Mouse (Mus musculus): ENCODE data around the gene Edem2.
"Not testable (repeated sequence)": the region's sequence is repeated elsewhere in the genome, so short reads cannot be mapped to it uniquely, and the experiment has no call there.

Gene Edem2

DNA sequence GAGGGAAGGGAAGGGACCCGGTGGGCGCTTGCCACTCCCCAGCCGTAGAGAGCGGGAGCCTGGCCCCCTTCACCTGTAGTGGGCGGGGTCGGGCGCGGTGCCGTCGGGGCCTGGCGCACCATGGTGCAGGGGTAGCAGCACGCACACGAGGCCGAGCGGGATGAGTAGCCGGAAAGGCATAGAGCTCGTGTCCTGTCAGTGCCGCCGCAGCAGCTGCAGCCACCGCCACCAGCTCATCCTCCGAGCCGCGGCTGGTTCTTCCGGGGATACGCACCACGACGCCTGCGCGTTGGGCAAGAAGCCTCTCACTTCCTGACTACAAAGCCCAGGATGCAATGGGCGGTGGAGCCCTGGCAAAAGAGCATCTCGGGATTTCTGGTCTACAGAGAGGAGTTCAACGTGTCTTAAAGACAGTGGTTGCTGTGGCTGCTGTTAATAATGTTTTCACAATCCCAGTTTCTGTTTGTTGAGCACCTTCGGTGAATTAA, at the start of gene Edem2:
Gene Edem2 (minus strand): TSS at position 318 of the 488 bp plus-strand sequence.
- peak; percentile 96 for DNase-seq

- no peak for DNase-seq
These were observed 49.8 kb upstream of the Edem2 start for GRCm38 (mm10) chr2:155779066-155779465.

DNA sequence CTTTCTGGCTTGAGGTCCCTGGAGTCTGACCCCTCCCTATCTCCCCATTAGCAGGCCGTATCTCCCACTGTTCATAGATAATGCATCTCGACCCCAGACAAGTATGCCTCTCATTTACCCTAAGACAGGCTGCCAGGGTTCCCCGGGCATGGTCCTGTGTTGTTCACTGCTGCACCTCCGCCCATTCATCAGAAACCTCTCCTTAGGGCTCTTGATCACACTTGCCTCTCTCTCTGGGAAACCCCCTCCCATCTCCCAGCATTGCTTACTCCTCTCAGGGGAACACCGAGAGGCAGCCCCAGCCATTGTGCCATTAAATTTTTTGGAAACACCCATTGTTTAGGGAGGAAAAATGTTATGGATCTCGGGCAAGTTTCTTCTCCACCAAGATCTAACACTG, 48.7 kb upstream of the Edem2 start:
- no peak for DNase-seq

DNA sequence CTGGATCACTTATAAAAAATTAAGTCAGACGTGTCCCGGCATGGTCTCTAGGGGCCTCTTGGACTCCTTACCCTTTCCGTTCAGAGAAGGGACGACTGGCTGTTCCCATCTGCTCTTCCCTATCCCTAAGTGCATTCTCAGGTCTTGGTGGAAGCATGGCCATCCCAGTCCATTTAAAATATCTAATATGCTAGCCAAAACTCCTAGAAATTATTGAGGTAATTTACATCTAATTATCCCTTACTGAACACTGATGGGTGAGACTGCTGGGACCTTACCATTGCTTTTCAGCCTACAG, 48.4 kb upstream of the Edem2 start:
- no peak for DNase-seq

DNA sequence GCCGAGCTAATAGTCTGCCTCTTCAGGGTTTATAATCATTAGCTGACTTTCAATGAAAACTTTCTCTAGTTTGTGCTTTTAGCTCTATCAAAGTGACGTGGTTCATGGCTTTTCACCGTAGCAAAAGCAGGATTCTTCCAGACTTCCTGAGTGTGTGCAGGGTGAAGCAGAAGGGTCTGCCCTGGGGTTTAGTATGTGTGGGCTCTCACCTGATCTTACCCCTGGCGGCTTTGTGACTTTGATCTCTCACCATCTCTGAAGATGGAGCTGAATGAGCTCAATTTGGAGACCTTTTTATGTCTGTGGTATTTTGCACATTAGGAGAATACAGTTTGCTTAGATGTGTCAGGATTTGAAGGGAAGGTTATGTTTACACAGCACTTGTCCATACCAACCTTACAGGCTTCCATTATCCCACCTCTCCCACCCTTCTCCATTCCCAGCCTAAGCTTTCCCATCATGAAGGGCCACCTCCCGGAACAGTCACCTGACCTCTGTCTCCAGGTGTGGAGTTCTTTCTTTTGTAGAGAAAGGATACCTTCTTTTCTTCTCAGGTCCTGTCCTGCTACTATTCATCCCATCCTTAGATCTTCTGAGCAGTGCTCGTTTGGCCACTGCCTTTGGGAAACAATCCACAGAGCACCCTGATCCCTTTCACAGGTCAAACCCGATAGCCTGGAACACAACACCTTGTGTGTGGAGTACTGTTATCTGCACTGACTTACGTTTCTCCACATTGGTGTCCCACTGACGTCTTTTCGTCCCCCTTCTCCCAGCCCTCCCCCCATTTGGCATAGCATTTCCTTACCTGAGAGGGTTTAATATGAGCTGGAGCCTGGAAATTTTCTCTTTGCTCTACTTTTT, 47.8 kb upstream of the Edem2 start:
- no peak for DNase-seq

DNA sequence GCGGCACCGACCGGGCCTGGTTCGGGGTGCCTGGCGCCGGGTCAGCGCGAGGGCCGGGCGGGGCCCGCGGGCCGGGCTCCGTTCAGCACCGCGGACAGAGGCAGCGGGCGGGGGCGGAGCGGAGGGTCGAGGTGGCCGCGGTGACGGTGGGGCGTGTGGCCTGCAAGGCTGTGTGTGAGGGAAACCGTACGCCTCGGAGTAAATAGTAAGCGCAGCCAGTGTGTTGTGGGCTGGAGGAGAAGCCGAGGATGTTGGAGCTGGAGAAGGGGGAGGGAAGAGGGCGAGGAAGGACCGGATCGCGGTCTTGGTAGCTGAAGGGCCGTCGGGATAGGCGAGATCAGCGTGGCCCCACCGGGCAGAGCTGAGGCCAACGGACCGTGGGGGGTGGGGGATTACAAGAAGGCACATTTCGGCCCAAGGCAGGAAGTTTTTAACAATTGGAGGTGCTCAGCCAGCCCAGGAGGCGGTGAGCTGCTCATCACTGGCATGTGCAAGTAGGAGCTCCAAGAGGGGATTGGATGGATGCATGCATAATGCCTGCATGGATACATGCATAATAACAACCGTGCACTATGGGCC, 46.5 kb upstream of the Edem2 start:
- DNase-seq, result peak; percentile 79

DNA sequence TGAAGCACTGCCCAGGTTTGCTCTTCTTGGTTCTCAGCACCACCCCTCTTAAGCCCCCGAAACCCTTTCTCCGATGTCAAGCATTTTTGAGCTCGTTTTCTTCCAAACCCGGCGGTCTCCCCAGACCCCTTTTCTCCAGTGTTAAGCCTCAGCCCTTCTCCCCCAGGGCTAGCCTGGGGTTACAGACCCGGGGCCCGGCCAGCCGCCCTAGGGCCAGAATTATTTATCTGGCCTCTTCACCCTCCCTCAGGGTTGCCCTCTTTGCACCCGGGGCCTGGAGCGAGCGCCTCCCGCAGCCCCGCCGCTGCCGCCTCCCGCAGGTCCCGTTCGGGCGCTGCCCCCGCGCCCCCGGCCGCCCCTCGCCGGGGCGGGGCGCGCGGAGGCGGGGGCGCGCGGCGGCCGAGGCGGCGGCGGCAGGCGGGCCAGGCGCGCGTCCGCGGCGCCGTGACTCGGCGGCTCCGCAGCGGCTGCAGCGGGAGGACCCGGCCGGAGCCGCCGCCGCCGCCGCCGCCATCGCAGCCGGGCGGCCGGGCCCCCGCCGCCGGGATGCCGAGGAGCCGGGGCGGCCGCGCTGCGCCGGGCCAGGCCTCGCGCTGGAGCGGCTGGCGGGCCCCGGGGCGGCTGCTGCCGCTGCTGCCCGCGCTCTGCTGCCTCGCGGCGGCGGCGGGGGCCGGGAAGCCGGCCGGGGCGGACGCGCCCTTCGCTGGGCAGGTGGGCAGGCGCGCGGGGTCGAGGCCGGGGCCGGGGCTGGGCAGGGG, 45.8 kb upstream of the Edem2 start, which contains the start of gene Mmp24:
Gene Mmp24 (plus strand): TSS at position 416 of the 758 bp plus-strand sequence.
- DNase-seq, result no peak

GRCm38 (mm10) chr2:155774261-155774926, 45.1 kb upstream of the Edem2 start:
- no peak for DNase-seq

GRCm38 (mm10) chr2:155773664-155774063, 44.4 kb upstream of the Edem2 start:
- DNase-seq, result no peak

DNA sequence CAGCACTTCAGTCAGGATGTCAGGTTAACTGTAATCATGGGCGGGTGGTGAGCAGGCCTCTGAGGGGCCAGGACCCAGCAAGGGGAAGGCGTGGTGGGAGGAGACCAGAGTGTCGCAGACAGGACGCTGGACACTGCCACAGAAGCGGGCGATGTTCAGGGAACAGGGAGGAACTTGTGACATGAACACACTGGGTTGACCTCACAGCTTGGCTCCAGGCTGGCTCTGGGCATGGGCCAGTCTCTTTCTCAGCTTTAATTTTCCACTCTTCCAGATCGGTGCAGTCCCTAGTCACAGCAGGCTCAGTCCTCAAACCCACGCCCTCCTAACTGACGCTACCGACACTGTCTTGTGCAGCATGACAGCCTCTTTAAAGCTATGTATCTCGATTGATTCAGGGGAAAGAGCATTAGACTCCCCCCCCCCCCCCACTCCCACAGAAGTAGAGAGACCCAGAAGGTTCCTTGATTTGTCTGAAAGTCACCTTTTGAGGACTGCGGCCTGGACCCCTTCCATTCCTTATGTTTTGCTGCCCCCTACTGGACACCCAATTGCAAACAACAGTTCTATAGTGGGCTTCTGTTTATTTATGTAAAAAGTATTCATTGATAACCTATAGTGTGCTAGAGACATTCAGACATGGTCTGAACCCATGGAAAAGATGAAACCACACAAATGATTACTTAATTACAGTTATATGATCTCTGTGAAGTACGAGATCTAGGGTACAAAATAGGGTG, 35.6 kb upstream of the Edem2 start:
- peak; percentile 81 for DNase-seq

DNA sequence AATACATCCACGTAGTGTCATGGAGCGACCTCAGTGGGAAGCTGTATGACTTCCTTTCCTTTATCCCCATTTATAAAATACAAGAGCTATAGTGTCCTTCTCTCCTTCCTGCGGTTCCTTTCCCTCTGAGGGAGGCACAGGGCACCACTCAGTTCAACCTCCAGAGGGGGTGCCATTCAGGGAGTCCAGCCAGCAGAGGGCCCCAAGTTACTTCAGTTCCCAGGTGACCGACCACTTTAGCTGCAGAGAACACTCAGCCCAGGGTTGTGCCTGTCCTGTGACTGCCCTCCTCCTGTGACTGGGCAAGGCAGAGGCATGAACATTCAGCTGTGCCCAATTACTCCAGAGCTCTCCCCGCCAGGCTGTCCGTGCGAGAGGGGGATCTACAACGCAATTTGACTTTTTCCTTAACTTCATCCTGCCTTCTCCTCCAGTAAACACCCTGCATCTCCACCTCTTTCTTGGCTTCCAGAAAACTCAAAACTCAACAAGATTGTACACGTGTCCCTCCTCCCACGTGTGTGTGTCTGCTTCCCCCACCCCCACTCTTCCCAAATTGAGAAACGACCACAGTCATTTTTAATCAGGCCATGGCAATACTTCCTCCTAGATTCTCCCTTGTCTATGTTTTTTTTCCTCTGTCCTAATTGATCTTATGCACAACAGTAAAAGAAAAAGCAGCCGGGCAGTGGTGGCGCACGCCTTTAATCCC, 27.7 kb upstream of the Edem2 start:
- peak; percentile 13 for DNase-seq

DNA sequence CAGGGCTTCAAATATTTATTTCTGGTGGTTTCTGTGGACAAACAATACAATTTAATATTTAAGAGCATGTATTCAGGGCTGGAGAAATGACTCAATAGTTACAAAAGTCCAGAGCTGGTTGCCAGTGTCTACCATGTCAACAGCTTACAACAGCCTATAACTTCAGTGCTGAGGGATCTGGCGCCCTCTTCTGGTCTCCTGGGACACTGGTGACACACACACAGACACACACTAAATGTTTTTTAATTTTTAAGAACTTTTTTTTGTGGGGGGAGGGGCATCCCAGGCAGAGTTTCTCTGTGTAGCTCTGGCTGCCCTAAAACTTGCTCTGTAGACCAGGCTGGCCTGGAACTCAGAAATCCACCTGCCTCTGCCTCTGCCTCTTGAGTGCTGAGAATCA, 26.5 kb upstream of the Edem2 start:
- peak; percentile 75 for DNase-seq

GRCm38 (mm10) chr2:155751014-155751786, 21.9 kb upstream of the Edem2 start, which contains the start of gene Procr:
TSS of gene Procr (plus strand) at chr2:155751117.
- DNase-seq, result peak; percentile 62

DNA sequence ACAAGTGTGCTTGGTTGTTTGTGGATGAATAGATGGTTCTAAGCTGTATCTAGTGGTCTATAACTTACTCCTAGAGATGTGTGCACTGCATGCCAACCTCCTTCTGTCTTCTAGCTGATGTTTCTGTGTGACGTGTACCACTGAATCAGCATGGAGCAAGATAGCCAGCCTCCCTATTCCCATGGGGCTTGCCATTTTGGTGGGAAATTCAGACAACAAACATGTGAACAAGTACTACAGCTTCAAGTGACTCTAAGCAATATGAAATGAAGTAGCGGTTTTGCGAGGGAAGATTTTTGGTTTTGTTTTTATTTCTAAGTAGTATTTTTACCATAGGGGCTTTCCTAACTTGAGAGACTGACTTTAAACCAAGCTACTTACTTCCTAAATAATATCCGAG, 20.1 kb upstream of the Edem2 start:
- DNase-seq, result no peak

DNA sequence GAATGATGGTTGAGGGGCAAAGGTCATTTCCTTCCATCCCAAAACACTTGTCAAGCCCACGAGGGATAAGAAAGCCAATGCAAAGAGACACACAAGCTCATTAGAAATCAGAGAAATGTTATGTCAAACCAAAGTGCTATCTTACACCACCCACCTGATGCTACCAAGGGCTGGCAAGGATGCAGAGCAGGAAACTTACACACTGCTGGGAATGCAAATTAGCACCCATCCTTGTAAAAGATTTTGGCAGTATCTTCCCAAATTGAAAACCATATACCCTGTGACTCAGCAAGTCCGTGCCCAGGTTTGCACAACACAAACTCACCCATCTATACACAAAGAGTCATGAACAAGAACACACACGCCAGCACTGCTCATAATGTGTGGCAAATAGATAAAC, 16.2 kb upstream of the Edem2 start:
- DNase-seq, result no peak

DNA sequence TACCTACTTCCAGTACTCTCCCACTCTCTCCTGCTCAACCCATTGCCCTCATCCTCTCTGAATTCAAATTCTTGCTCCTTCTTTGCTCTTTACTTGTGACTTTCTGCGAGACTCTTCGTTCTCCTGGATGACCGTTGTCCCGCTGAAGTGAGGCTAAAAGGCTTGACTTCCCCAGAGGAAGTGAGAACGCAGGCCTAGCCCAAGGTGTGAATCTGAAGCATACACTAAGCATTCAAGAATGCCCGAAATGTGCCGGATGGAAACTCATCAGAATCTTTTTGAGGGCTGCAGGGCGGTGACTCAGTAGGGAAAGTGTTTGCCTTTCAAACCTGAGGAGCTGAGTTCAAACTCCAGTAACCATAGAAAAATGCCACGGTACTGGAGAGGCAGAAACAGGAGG, 14.1 kb upstream of the Edem2 start:
- no peak for DNase-seq

DNA sequence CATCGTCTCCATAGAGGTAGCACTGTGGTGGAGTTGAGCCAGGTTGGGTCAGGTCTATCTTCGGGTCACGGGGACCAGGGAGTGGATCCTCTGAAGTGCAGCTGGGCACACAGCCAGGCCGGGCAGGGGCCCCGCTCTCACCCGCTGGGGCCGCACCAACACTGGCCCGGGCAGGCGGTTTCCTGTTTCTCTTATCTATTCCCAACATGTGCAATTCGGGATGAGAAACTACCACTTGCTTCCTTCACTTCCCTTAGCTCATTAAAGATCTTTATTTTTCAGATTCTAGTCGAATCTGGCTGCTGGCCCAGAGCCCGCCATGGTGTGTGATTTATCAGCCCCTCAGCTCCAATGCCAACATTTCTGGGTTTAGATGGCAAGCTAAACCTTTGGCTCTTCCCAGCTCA, 13.7 kb upstream of the Edem2 start:
- peak; percentile 79 for DNase-seq

GRCm38 (mm10) chr2:155742211-155742610, 12.9 kb upstream of the Edem2 start:
- DNase-seq, result peak; percentile 13

GRCm38 (mm10) chr2:155737803-155738202, 8.5 kb upstream of the Edem2 start:
- DNase-seq, result peak; percentile 11

GRCm38 (mm10) chr2:155736936-155737335, 7.7 kb upstream of the Edem2 start:
- DNase-seq, result no peak

DNA sequence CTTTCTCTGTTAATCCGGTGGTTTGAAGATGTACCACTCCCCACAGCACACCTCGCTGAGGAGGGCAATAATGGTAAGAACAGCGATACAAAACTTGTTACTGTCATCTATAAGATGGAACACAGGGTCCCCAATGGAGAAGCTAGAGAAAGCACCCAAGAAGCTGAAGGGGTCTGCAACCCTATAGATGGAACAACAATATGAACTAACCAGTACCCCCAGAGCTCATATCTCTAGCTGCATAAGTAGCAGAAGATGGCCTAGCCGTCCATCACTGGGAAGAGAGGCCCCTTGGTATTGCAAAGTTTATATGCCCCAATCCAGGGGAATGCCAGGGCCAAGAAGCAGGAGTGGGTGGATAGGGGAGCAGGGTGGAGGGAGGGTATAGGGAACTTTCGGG, 6.5 kb upstream of the Edem2 start, which contains the start of gene Gm17581:
Gene Gm17581 (minus strand): TSS at position 101 of the 400 bp plus-strand sequence.
- DNase-seq, result not testable (repeated sequence)
